Mouse (Mus musculus): Measurements from ENCODE around the gene Poc1b. TPM values are rescaled to one million over a fixed set of nuclear protein-coding genes. Genes with fewer than 3 reads are reported as not detected.

Poc1b gene
- polyA plus RNA-seq, 1 experiment from 2014 or later = 15.8 TPM

GRCm38 (mm10) chr10:99241829-99242711 lies 135.2 kb downstream of the Poc1b start:
- H3K9me3 ChIP-seq (replicated peaks; ENCODE audit: low read length) = no peaks in the 10 kb centered on the region
- no peaks in the 10 kb centered on the region for H3K27me3 ChIP-seq (ENCODE audit: insufficient read depth, low read length)
- 48% methylated on average over 16 of the region's 16 CpGs for WGBS
- no peak for TF ChIP-seq CTCF (IDR thresholded peaks at IDR 0.05; ENCODE audit: low read depth)
- no peak overlapping the region for H3K4me3 ChIP-seq (replicated peaks; ENCODE audit: low read depth, low read length)
- H3K9ac ChIP-seq (ENCODE audit: low read depth, low read length) = no peak overlapping the region
- no peak for ATAC-seq (replicated peaks; ENCODE audit: low FRiP score, low read depth)
- no peak for DNase-seq (ENCODE audit: low spot score)
- peak overlapping the region; percentile 36; the same call in 1 of the 2 replicates for H3K27ac ChIP-seq
- H3K4me2 ChIP-seq (ENCODE audit: low read length) = no peak overlapping the region
- H3K36me3 ChIP-seq (ENCODE audit: insufficient read depth, low read length) = no peaks in the 10 kb centered on the region
- H3K4me1 ChIP-seq (replicated peaks; ENCODE audit: insufficient read depth, low read length) = 0 out of 2 replicates have a peak, but pooled peaks cover 3% of the 10 kb centered on the region

- H3K4me3 ChIP-seq (replicated peaks; ENCODE audit: low read depth, low read length) = no peak overlapping the region
- ATAC-seq (replicated peaks; ENCODE audit: low FRiP score, low read depth) (no peak), DNase-seq (ENCODE audit: low spot score) (no peak)
- H3K9me3 ChIP-seq (replicated peaks; ENCODE audit: low read length) = no peaks in the 10 kb centered on the region
- no peaks in the 10 kb centered on the region for H3K27me3 ChIP-seq (ENCODE audit: insufficient read depth, low read length)
- H3K27ac ChIP-seq = no peak overlapping the region
- H3K4me1 ChIP-seq (replicated peaks; ENCODE audit: insufficient read depth, low read length) = 0 out of 2 replicates have a peak, but pooled peaks cover 3% of the 10 kb centered on the region
- no peak overlapping the region for H3K9ac ChIP-seq (ENCODE audit: low read depth, low read length)
- no peak overlapping the region for H3K4me2 ChIP-seq (ENCODE audit: low read length)
- 88% methylated on average over 10 of the region's 10 CpGs for WGBS
- no peak for TF ChIP-seq CTCF (IDR thresholded peaks at IDR 0.05; ENCODE audit: low read depth)
- no peaks in the 10 kb centered on the region for H3K36me3 ChIP-seq (ENCODE audit: insufficient read depth, low read length)
Measured at GRCm38 (mm10) chr10:99242721-99243120, 135.9 kb downstream of the Poc1b start.

GRCm38 (mm10) chr10:99243907-99244489 lies 137.2 kb downstream of the Poc1b start:
- no peak for DNase-seq (ENCODE audit: low spot score)
- Histone ChIP-seq H3K4me3 (replicated peaks; ENCODE audit: low read depth, low read length) (no peak overlapping the region), H3K9me3 (replicated peaks; ENCODE audit: low read length) (no peaks in the 10 kb centered on the region), H3K27ac (no peak overlapping the region), H3K4me1 (replicated peaks; ENCODE audit: insufficient read depth, low read length) (0 out of 2 replicates have a peak, but pooled peaks cover 3% of the 10 kb centered on the region), H3K36me3 (ENCODE audit: insufficient read depth, low read length) (no peaks in the 10 kb centered on the region), H3K27me3 (ENCODE audit: insufficient read depth, low read length) (no peaks in the 10 kb centered on the region), H3K4me2 (ENCODE audit: low read length) (no peak overlapping the region), H3K9ac (ENCODE audit: low read depth, low read length) (no peak overlapping the region)
- ATAC-seq (replicated peaks; ENCODE audit: low FRiP score, low read depth) = no peak
- 33% methylated on average over 5 of the region's 5 CpGs for WGBS
- no peak for TF ChIP-seq CTCF (IDR thresholded peaks at IDR 0.05; ENCODE audit: low read depth)

- H3K4me3 ChIP-seq (replicated peaks; ENCODE audit: low read depth, low read length) = no peak overlapping the region
- H3K4me1 ChIP-seq (replicated peaks; ENCODE audit: insufficient read depth, low read length) = 0 out of 2 replicates have a peak, but pooled peaks cover 3% of the 10 kb centered on the region
- no peaks in the 10 kb centered on the region for H3K36me3 ChIP-seq (ENCODE audit: insufficient read depth, low read length)
- H3K9ac ChIP-seq (ENCODE audit: low read depth, low read length) = no peak overlapping the region
- WGBS = 27% methylated on average over 7 of the region's 7 CpGs
- H3K4me2 ChIP-seq (ENCODE audit: low read length) = no peak overlapping the region
- H3K27me3 ChIP-seq (ENCODE audit: insufficient read depth, low read length) = no peaks in the 10 kb centered on the region
- ATAC-seq (replicated peaks; ENCODE audit: low FRiP score, low read depth) = no peak
- no peak overlapping the region for H3K27ac ChIP-seq
- TF ChIP-seq CTCF (IDR thresholded peaks at IDR 0.05; ENCODE audit: low read depth) = no peak
- H3K9me3 ChIP-seq (replicated peaks; ENCODE audit: low read length) = no peaks in the 10 kb centered on the region
- no peak for DNase-seq (ENCODE audit: low spot score)
Measured at GRCm38 (mm10) chr10:99244655-99245260, 137.9 kb downstream of the Poc1b start.

- Histone ChIP-seq H3K36me3 (ENCODE audit: insufficient read depth, low read length) (no peaks in the 10 kb centered on the region), H3K4me2 (ENCODE audit: low read length) (no peak overlapping the region), H3K27ac (no peak overlapping the region), H3K27me3 (ENCODE audit: insufficient read depth, low read length) (no peaks in the 10 kb centered on the region), H3K4me1 (replicated peaks; ENCODE audit: insufficient read depth, low read length) (0 out of 2 replicates have a peak, but pooled peaks cover 3% of the 10 kb centered on the region), H3K4me3 (replicated peaks; ENCODE audit: low read depth, low read length) (no peak overlapping the region), H3K9ac (ENCODE audit: low read depth, low read length) (no peak overlapping the region), H3K9me3 (replicated peaks; ENCODE audit: low read length) (no peaks in the 10 kb centered on the region)
- 83% methylated on average over 20 of the region's 20 CpGs for WGBS
- ATAC-seq (replicated peaks; ENCODE audit: low FRiP score, low read depth) (no peak), DNase-seq (ENCODE audit: low spot score) (no peak)
- TF ChIP-seq CTCF (IDR thresholded peaks at IDR 0.05; ENCODE audit: low read depth) = no peak
Measured at GRCm38 (mm10) chr10:99246797-99247508, 140.1 kb downstream of the Poc1b start.

Other genes with a start within 250 kb of the Poc1b start
- gene Atp2b1, start 192.6 kb upstream of the Poc1b start, polyA plus RNA-seq (2015; fragmentation: Nextera tagmentation; extraction: Ambion mirVana) = 167 and 178 TPM in 2 replicates
- 9.4 and 9.7 TPM in 2 replicates for gene Galnt4, start 1.1 kb downstream of the Poc1b start, polyA plus RNA-seq (2015; fragmentation: Nextera tagmentation; extraction: Ambion mirVana)
- gene Phxr2, start 19.3 kb downstream of the Poc1b start, polyA plus RNA-seq (2015; fragmentation: Nextera tagmentation; extraction: Ambion mirVana) = not detected in 2 replicates
- 70.2 and 73.4 TPM in 2 replicates for gene Dusp6, start 156.2 kb downstream of the Poc1b start, polyA plus RNA-seq (2015; fragmentation: Nextera tagmentation; extraction: Ambion mirVana)